Mouse (Mus musculus): ENCODE data around the gene Tenm4. TPM values are rescaled to one million over a fixed set of nuclear protein-coding genes. Genes with fewer than 3 reads are reported as not detected.

Gene Tenm4
- 39.2 and 41.3 TPM in 2 replicates for polyA plus RNA-seq (2016; fragmentation: Nextera tagmentation; extraction: Ambion mirVana)

GRCm38 (mm10) chr7:96170924-96171595 is at the start of gene Tenm4:
Tenm4 (plus strand) TSS chr7:96171246.
- Histone ChIP-seq H3K36me3 (no peaks in the 10 kb centered on the region), H3K9ac (replicated peaks) (no peak within 1 kb of the TSS), H3K4me3 (no peak within 1 kb of the TSS), H3K27ac (replicated peaks) (no peak within 1 kb of the TSS), H3K4me2 (replicated peaks) (peak within 1 kb of the TSS; percentile 3; the same call in 1 of the 2 replicates), H3K9me3 (no peaks in the 10 kb centered on the region), H3K27me3 (peaks cover 21% of the 10 kb centered on the region), H3K4me1 (peaks cover 32% of the 10 kb centered on the region)
- WGBS = 33% methylated on average over 14 of the region's 14 CpGs
- no peak for ATAC-seq (ENCODE audit: low FRiP score, low read depth)

- H3K27ac ChIP-seq (replicated peaks) = no peak overlapping the region
- ATAC-seq (ENCODE audit: low FRiP score, low read depth) = no peak
- H3K27me3 ChIP-seq = peaks cover 4% of the 10 kb centered on the region; the same call in 1 of the 2 replicates
- 41% methylated on average over 4 of the region's 4 CpGs for WGBS
- no peak overlapping the region for H3K4me3 ChIP-seq
- H3K4me2 ChIP-seq (replicated peaks) = no peak overlapping the region
- H3K9ac ChIP-seq (replicated peaks) = no peak overlapping the region
- no peaks in the 10 kb centered on the region for H3K36me3 ChIP-seq
- no peaks in the 10 kb centered on the region for H3K9me3 ChIP-seq
- no peaks in the 10 kb centered on the region for H3K4me1 ChIP-seq
Measured at GRCm38 (mm10) chr7:96130763-96131162, 40.3 kb upstream of the Tenm4 start.

- 76% methylated on average over 1 of the region's 1 CpGs for WGBS
- no peaks in the 10 kb centered on the region for H3K4me1 ChIP-seq
- no peak overlapping the region for H3K4me2 ChIP-seq (replicated peaks)
- H3K27me3 ChIP-seq = peaks cover 4% of the 10 kb centered on the region; the same call in 1 of the 2 replicates
- no peak overlapping the region for H3K27ac ChIP-seq (replicated peaks)
- ATAC-seq (ENCODE audit: low FRiP score, low read depth) = no peak
- H3K9ac ChIP-seq (replicated peaks) = no peak overlapping the region
- H3K4me3 ChIP-seq = no peak overlapping the region
- no peaks in the 10 kb centered on the region for H3K36me3 ChIP-seq
- no peaks in the 10 kb centered on the region for H3K9me3 ChIP-seq
Measured at GRCm38 (mm10) chr7:96131175-96131574, 39.9 kb upstream of the Tenm4 start.

- H3K27ac ChIP-seq (replicated peaks) = no peak overlapping the region
- ATAC-seq (ENCODE audit: low FRiP score, low read depth) = no peak
Measured at GRCm38 (mm10) chr7:96136497-96136961, 34.5 kb upstream of the Tenm4 start.

GRCm38 (mm10) chr7:96141876-96142275 is 29.2 kb upstream of the Tenm4 start:
- no peaks in the 10 kb centered on the region for H3K4me1 ChIP-seq
- no peaks in the 10 kb centered on the region for H3K36me3 ChIP-seq
- H3K9me3 ChIP-seq = no peaks in the 10 kb centered on the region
- H3K27me3 ChIP-seq = 0 out of 2 replicates have a peak, but pooled peaks cover 4% of the 10 kb centered on the region
- no peak overlapping the region for H3K27ac ChIP-seq (replicated peaks)
- H3K4me3 ChIP-seq = no peak overlapping the region
- no peak for ATAC-seq (ENCODE audit: low FRiP score, low read depth)
- H3K9ac ChIP-seq (replicated peaks) = no peak overlapping the region
- WGBS = 85% methylated on average over 4 of the region's 4 CpGs
- no peak overlapping the region for H3K4me2 ChIP-seq (replicated peaks)

More at GRCm38 (mm10) chr7:96136497-96136961, 34.5 kb upstream of the Tenm4 start:
- no peak overlapping the region for H3K4me3 ChIP-seq
- H3K4me2 ChIP-seq (replicated peaks) = no peak overlapping the region
- H3K9me3 ChIP-seq = no peaks in the 10 kb centered on the region
- 90% methylated on average over 6 of the region's 6 CpGs for WGBS
- H3K9ac ChIP-seq (replicated peaks) = no peak overlapping the region
- no peaks in the 10 kb centered on the region for H3K36me3 ChIP-seq
- no peaks in the 10 kb centered on the region for H3K27me3 ChIP-seq
- no peaks in the 10 kb centered on the region for H3K4me1 ChIP-seq

GRCm38 (mm10) chr7:96142973-96143596 is 28.0 kb upstream of the Tenm4 start:
- no peaks in the 10 kb centered on the region for H3K9me3 ChIP-seq
- no peak overlapping the region for H3K4me3 ChIP-seq
- H3K4me2 ChIP-seq (replicated peaks) = no peak overlapping the region
- H3K36me3 ChIP-seq = no peaks in the 10 kb centered on the region
- H3K27ac ChIP-seq (replicated peaks) = no peak overlapping the region
- 84% methylated on average over 3 of the region's 3 CpGs for WGBS
- no peak overlapping the region for H3K9ac ChIP-seq (replicated peaks)
- ATAC-seq (ENCODE audit: low FRiP score, low read depth) = no peak
- no peaks in the 10 kb centered on the region for H3K4me1 ChIP-seq
- H3K27me3 ChIP-seq = peaks cover 12% of the 10 kb centered on the region

GRCm38 (mm10) chr7:96147436-96147835 is 23.6 kb upstream of the Tenm4 start:
- no peaks in the 10 kb centered on the region for H3K36me3 ChIP-seq
- no peaks in the 10 kb centered on the region for H3K9me3 ChIP-seq
- 92% methylated on average over 4 of the region's 4 CpGs for WGBS
- peaks cover 7% of the 10 kb centered on the region; the same call in 1 of the 2 replicates for H3K4me1 ChIP-seq
- no peak for ATAC-seq (ENCODE audit: low FRiP score, low read depth)
- no peak overlapping the region for H3K9ac ChIP-seq (replicated peaks)
- H3K27me3 ChIP-seq = peaks cover 41% of the 10 kb centered on the region
- no peak overlapping the region for H3K4me2 ChIP-seq (replicated peaks)
- no peak overlapping the region for H3K27ac ChIP-seq (replicated peaks)
- no peak overlapping the region for H3K4me3 ChIP-seq

- Histone ChIP-seq H3K4me1 (peaks cover 14% of the 10 kb centered on the region; the same call in 1 of the 2 replicates), H3K4me2 (replicated peaks) (no peak overlapping the region), H3K36me3 (no peaks in the 10 kb centered on the region), H3K9me3 (no peaks in the 10 kb centered on the region), H3K9ac (replicated peaks) (no peak overlapping the region), H3K27me3 (peaks cover 41% of the 10 kb centered on the region), H3K4me3 (no peak overlapping the region), H3K27ac (replicated peaks) (no peak overlapping the region)
- 79% methylated on average over 4 of the region's 4 CpGs for WGBS
- ATAC-seq (ENCODE audit: low FRiP score, low read depth) = no peak
Measured at GRCm38 (mm10) chr7:96148191-96148590, 22.9 kb upstream of the Tenm4 start.

- no peak overlapping the region for H3K4me3 ChIP-seq
- no peak overlapping the region for H3K9ac ChIP-seq (replicated peaks)
- WGBS = 49% methylated on average over 3 of the region's 3 CpGs
- no peak overlapping the region for H3K27ac ChIP-seq (replicated peaks)
- H3K4me2 ChIP-seq (replicated peaks) = no peak overlapping the region
- ATAC-seq (ENCODE audit: low FRiP score, low read depth) = no peak
- peaks cover 14% of the 10 kb centered on the region; the same call in 1 of the 2 replicates for H3K4me1 ChIP-seq
- peaks cover 56% of the 10 kb centered on the region for H3K27me3 ChIP-seq
- no peaks in the 10 kb centered on the region for H3K9me3 ChIP-seq
- H3K36me3 ChIP-seq = no peaks in the 10 kb centered on the region
Measured at GRCm38 (mm10) chr7:96151277-96151676, 19.8 kb upstream of the Tenm4 start.

GRCm38 (mm10) chr7:96151961-96152360 is 19.1 kb upstream of the Tenm4 start:
- Histone ChIP-seq H3K9ac (replicated peaks) (no peak overlapping the region), H3K4me3 (no peak overlapping the region), H3K36me3 (no peaks in the 10 kb centered on the region), H3K27me3 (peaks cover 62% of the 10 kb centered on the region), H3K4me1 (peaks cover 14% of the 10 kb centered on the region; the same call in 1 of the 2 replicates), H3K27ac (replicated peaks) (no peak overlapping the region), H3K9me3 (no peaks in the 10 kb centered on the region), H3K4me2 (replicated peaks) (no peak overlapping the region)
- WGBS = 10% methylated on average over 5 of the region's 5 CpGs
- no peak for ATAC-seq (ENCODE audit: low FRiP score, low read depth)

- Histone ChIP-seq H3K36me3 (no peaks in the 10 kb centered on the region), H3K27me3 (peaks cover 65% of the 10 kb centered on the region), H3K4me2 (replicated peaks) (peak overlapping the region; percentile 43), H3K27ac (replicated peaks) (peak overlapping the region; percentile 54), H3K9me3 (no peaks in the 10 kb centered on the region), H3K4me3 (no peak overlapping the region), H3K4me1 (peaks cover 14% of the 10 kb centered on the region; the same call in 1 of the 2 replicates), H3K9ac (replicated peaks) (no peak overlapping the region; the same call in 1 of the 2 replicates)
- peak; percentile 25 for ATAC-seq (ENCODE audit: low FRiP score, low read depth)
- WGBS = 6% methylated on average over 4 of the region's 4 CpGs
Measured at GRCm38 (mm10) chr7:96152431-96152830, 18.6 kb upstream of the Tenm4 start.

- Histone ChIP-seq H3K4me1 (peaks cover 14% of the 10 kb centered on the region; the same call in 1 of the 2 replicates), H3K36me3 (no peaks in the 10 kb centered on the region), H3K9me3 (no peaks in the 10 kb centered on the region), H3K27ac (replicated peaks) (peak overlapping the region; percentile 54), H3K4me3 (peak overlapping the region; percentile 32), H3K4me2 (replicated peaks) (peak overlapping the region; percentile 43), H3K9ac (replicated peaks) (no peak overlapping the region; the same call in 1 of the 2 replicates), H3K27me3 (peaks cover 64% of the 10 kb centered on the region)
- ATAC-seq (ENCODE audit: low FRiP score, low read depth) = peak; percentile 96
- 0% methylated on average over 10 of the region's 10 CpGs for WGBS
Measured at GRCm38 (mm10) chr7:96152924-96153359, 18.1 kb upstream of the Tenm4 start.

Measured in midbrain, embryonic 12.5 days (tissue).